Mouse (Mus musculus) forebrain, embryonic 10.5 days (tissue): ENCODE results near the gene Wars2. TPM values are rescaled to one million over a fixed set of nuclear protein-coding genes. Genes with fewer than 3 reads are reported as not detected.
A peak's percentile ranks its signal among the peaks of the same experiment; 100 is the strongest.

ENCODE experiments used
- DNase-seq: peaks from one replicate; pipeline ENCODE4 v3.0.0-alpha.2; 2017; ENCODE audit warnings: low spot score; ENCODE audit errors: extremely low spot score
- H3K27ac ChIP-seq: fragments of 300-500 bp; sonication (generic); 2 replicates; pipeline ENCODE4 v1.5.1; 2016; ENCODE audit warnings: mild to moderate bottlenecking
- H3K27me3 ChIP-seq: fragments of 300-500 bp; sonication (generic); 2 replicates; pipeline ENCODE4 v1.6.1; 2016; ENCODE audit warnings: mild to moderate bottlenecking; ENCODE audit not compliant: poor library complexity, severe bottlenecking
- H3K36me3 ChIP-seq: fragments of 300-500 bp; sonication (generic); replicated peaks from 2 replicates; pipeline ENCODE4 v1.6.1; 2016; ENCODE audit warnings: mild to moderate bottlenecking, moderate library complexity
- H3K4me1 ChIP-seq: fragments of 300-500 bp; sonication (generic); 2 replicates; pipeline ENCODE4 v1.6.1; 2016
- H3K4me3 ChIP-seq: fragments of 300-500 bp; sonication (generic); 2 replicates; pipeline ENCODE4 v1.5.1; 2016; ENCODE audit warnings: mild to moderate bottlenecking, moderate library complexity
- H3K9me3 ChIP-seq: fragments of 300-500 bp; sonication (generic); 2 replicates; pipeline ENCODE4 v1.6.1; 2016; ENCODE audit warnings: mild to moderate bottlenecking, moderate library complexity
- WGBS: fragments of 180-500 bp; shearing (Covaris S2); methylation state at CpG from one replicate; pipeline ENCODE4 v1.1.7; 2016; 5-methylcytosine and 5-hydroxymethylcytosine counted together
- polyA plus RNA-seq: library from polyadenylated mRNA; unstranded; fragments of >200 nt; fragmentation: Nextera tagmentation; extraction: Ambion mirVana; gene quantifications from 2 replicates; pipeline ENCODE4 v1.2.1, GENCODE M21; 2016

Gene Wars2
- polyA plus RNA-seq, 1 experiment from 2014 or later: 7.6 TPM

DNA sequence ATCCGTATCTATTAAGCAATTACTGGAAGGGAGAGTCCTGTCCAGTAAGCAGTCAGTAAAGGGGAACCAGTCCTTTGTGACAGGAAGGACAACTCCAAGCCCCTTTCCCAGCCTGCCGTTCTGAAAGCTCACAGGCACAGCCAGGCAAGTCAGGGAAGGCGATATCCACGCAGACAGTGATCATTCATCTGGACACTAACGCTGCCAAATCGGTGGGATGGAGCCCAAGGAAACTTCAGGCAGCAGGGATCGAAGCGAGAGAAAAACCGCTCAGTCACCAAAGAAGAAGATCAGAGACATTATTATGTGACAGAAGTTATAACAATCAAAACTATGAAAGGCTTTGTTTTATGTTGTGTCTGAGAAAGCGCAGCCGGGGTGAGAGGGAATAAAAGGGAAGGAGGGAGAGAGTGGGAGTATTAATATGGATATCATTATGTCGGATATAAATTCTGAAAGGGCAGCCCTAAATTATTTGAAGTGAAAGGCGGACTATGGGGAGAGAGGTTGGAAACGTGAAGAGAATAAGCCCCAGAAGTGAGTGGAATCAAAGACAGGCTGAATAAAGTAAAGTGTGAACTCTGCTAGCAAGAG lies 70.3 kb downstream of the Wars2 start:
- DNase-seq: no peak
- no peak overlapping the region for H3K27ac ChIP-seq

GRCm38 (mm10) chr3:99227807-99228206 lies 86.9 kb downstream of the Wars2 start:
- Histone ChIP-seq H3K4me3 (no peak overlapping the region), H3K27ac (no peak overlapping the region), H3K9me3 (no peaks in the 10 kb centered on the region), H3K36me3 (no peaks in the 10 kb centered on the region), H3K4me1 (no peaks in the 10 kb centered on the region), H3K27me3 (peaks cover 16% of the 10 kb centered on the region)
- no peak for DNase-seq
- 84% methylated on average over 2 of the region's 2 CpGs for WGBS

More for the DNA sequence above, 70.3 kb downstream of the Wars2 start:
- Histone ChIP-seq H3K36me3 (no peaks in the 10 kb centered on the region; the same call in none of the 2 replicates), H3K27me3 (no peaks in the 10 kb centered on the region), H3K9me3 (no peaks in the 10 kb centered on the region), H3K4me3 (no peak overlapping the region), H3K4me1 (peaks cover 22% of the 10 kb centered on the region)
- WGBS: 63% methylated on average over 14 of the region's 14 CpGs

DNA sequence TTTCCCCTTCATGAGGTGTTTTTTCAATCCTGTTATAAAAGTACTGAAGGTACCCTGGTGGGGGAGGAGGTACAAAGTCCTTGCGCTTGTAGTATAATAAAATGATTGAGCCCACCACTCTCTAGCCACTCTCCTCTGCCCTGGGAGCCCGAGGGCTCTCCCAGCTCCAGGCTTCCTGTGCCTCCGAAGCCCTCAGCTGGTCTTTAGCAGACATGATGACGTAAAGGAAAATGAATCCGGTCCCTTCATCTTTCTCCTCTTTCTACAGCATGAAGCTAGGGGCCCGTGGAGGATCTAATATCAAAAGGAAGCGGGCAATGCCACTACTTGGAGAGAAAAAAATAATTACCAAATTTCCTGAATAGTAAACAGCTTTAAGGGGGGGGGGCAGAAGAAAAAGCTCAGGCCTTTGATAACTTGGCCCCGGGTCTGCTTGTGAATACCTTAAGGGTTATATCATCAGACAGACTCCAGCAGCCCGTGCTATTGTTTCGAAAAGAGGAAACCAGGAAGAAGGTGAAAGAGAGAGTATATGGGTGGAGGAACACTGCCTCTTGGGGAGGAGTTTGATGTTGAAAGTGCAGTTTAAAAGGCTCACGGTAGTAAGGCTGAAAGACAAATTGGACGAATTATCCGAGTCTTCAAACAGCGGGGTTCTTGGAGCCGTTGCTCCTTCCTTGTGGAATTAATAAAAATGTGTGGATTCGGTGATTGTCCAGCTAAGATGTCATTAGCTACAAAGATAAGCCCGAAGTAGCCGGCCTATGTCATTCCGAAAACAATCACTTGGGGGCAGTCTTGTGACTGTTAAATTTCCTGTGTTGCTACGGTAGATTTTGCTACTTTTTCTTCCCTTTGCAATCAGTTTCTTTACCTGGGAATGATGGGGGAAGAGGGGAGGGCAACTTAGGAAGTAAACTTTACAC lies 92.8 kb downstream of the Wars2 start:
- H3K27me3 ChIP-seq: peaks cover 74% of the 10 kb centered on the region
- WGBS: 12% methylated on average over 20 of the region's 20 CpGs
- no peak overlapping the region for H3K27ac ChIP-seq
- DNase-seq: peak; percentile 68
- H3K4me3 ChIP-seq: peak overlapping the region; percentile 34
- H3K36me3 ChIP-seq: no peaks in the 10 kb centered on the region
- no peaks in the 10 kb centered on the region for H3K9me3 ChIP-seq
- H3K4me1 ChIP-seq: peaks cover 24% of the 10 kb centered on the region

- peaks cover 81% of the 10 kb centered on the region for H3K27me3 ChIP-seq
- no peak overlapping the region for H3K27ac ChIP-seq
- H3K4me3 ChIP-seq: peak overlapping the region; percentile 34
- no peaks in the 10 kb centered on the region for H3K9me3 ChIP-seq
- WGBS: 2% methylated on average over 17 of the region's 17 CpGs
- peak; percentile 41 for DNase-seq
- peaks cover 24% of the 10 kb centered on the region for H3K4me1 ChIP-seq
- no peaks in the 10 kb centered on the region for H3K36me3 ChIP-seq
These were observed 93.5 kb downstream of the Wars2 start for GRCm38 (mm10) chr3:99234319-99234869.

DNA sequence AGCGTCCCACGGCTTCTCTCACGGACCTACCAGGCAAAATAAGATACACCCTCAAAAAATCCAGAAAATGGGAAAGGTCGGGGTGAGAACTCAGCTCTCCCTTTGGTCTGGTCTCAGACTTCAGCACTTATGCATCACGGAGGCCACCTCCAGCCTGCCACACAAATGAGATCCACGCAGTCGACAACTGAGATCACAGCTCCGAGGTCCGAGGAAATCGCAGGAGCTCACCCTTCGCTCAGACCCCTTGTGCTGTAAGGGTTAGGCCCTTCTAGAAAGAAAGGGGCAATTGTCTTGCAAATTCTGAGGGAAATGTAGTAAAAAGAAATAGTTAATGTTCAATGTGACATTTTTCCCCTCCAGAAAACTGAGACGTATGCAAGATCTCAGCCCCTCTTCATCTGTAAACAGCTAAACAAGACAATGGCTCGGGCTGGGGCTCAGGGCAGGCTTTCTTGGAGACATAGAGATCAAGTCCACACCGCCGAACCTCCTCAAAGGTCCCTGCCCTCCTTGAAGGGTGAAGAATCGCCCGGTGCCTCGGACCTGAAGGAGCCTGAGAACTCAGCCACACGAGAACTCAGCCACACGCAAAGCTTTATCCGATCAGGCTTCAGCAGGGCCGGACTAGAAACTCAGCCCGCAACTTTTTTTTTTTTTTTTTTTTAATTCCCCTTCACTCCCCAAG lies 94.4 kb downstream of the Wars2 start:
- no peak overlapping the region for H3K27ac ChIP-seq
- H3K36me3 ChIP-seq: no peaks in the 10 kb centered on the region
- H3K4me1 ChIP-seq: peaks cover 26% of the 10 kb centered on the region
- peak; percentile 45 for DNase-seq
- no peak overlapping the region for H3K4me3 ChIP-seq
- H3K27me3 ChIP-seq: peaks cover 90% of the 10 kb centered on the region
- 1% methylated on average over 23 of the region's 23 CpGs for WGBS
- no peaks in the 10 kb centered on the region for H3K9me3 ChIP-seq

- Histone ChIP-seq H3K4me1 (peaks cover 33% of the 10 kb centered on the region), H3K36me3 (no peaks in the 10 kb centered on the region), H3K27me3 (peaks cover 98% of the 10 kb centered on the region), H3K27ac (no peak overlapping the region), H3K4me3 (no peak overlapping the region), H3K9me3 (no peaks in the 10 kb centered on the region)
- 2% methylated on average over 18 of the region's 18 CpGs for WGBS
- peak; percentile 33 for DNase-seq
These were observed 95.2 kb downstream of the Wars2 start for GRCm38 (mm10) chr3:99235804-99236755.

DNA sequence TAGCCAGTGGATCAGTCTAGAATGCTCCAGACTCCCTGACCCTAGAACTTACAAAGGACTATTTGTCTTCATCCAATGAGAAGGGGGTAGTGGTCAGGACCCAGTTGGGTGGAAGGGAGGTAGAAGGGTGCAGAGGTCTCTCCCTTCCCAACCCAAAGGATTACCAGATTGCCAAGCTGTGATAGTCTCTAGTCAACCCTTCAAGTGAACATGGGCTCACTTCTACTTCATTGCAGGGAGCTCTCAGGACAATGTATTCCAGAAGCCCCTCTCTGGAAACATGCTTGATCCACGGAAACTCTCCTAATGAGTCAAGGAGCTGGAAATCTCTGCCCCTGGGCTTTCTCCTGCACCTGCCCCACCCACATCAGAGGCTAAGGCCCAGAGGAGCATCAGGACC lies 97.8 kb downstream of the Wars2 start:
- WGBS: 0% methylated on average over 1 of the region's 1 CpGs
- Histone ChIP-seq H3K27ac (no peak overlapping the region), H3K4me3 (no peak overlapping the region), H3K27me3 (peaks cover 100% of the 10 kb centered on the region), H3K4me1 (peaks cover 33% of the 10 kb centered on the region), H3K36me3 (no peaks in the 10 kb centered on the region), H3K9me3 (no peaks in the 10 kb centered on the region)
- peak; percentile 18 for DNase-seq

DNA sequence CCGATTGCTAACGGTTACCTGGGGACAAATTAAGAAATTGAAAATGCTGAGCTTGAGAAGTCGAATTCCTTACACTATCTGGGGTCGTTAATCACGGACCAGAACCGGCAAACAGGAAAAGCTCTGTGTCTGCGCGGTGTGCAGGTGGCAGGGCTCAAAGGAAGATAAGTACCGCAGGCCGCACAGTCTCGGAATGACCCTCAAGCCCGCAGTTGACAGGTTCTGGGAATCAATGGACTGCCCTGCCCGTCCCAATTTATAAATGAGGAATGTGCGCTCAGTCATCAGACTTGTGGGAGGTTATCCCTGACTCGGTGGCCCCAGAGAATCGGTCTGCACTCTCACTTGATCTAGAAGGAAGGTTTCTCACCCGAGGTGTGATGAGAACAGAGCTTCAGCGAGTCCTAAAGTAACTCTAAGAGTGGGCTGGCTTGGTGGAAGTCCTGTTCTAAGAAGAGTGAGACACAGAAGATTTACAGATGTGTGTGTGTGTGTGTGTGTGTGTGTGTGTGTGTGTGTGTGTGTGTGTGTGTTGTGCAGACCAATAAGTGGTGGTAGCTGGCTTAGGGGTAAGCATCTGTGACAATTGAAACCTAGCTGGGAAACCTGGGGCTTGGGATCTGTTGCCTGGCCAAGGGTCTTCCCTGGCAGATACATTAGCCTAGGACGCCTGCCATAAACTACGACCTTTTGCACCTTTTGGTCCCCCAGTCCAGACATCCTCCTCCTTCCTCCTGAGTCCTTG lies 98.6 kb downstream of the Wars2 start:
- Histone ChIP-seq H3K36me3 (no peaks in the 10 kb centered on the region), H3K9me3 (no peaks in the 10 kb centered on the region), H3K27me3 (peaks cover 100% of the 10 kb centered on the region), H3K4me3 (no peak overlapping the region), H3K4me1 (peaks cover 25% of the 10 kb centered on the region), H3K27ac (no peak overlapping the region)
- peak; percentile 38 for DNase-seq
- under 1% methylated on average over 20 of the region's 20 CpGs for WGBS

GRCm38 (mm10) chr3:99240213-99240720 lies 99.4 kb downstream of the Wars2 start, which contains the start of gene Tbx15:
Gene Tbx15 (plus strand): TSS chr3:99240381.
- no peak within 1 kb of the TSS for H3K27ac ChIP-seq
- H3K4me1 ChIP-seq: peaks cover 18% of the 10 kb centered on the region
- H3K4me3 ChIP-seq: peak within 1 kb of the TSS; percentile 34
- no peak for DNase-seq
- no peaks in the 10 kb centered on the region for H3K36me3 ChIP-seq
- H3K27me3 ChIP-seq: peaks cover 100% of the 10 kb centered on the region
- H3K9me3 ChIP-seq: no peaks in the 10 kb centered on the region
- 0% methylated on average over 18 of the region's 20 CpGs for WGBS

GRCm38 (mm10) chr3:99240811-99241738 lies 100.2 kb downstream of the Wars2 start:
- under 1% methylated on average over 50 of the region's 50 CpGs for WGBS
- Histone ChIP-seq H3K36me3 (no peaks in the 10 kb centered on the region), H3K27me3 (peaks cover 100% of the 10 kb centered on the region), H3K27ac (no peak overlapping the region), H3K4me3 (peak overlapping the region; percentile 34), H3K4me1 (peaks cover 15% of the 10 kb centered on the region), H3K9me3 (no peaks in the 10 kb centered on the region)
- peak; percentile 60 for DNase-seq
